Mouse (Mus musculus): Measurements from ENCODE around the gene Cnnm4. TPM values are rescaled to one million over a fixed set of nuclear protein-coding genes. Genes with fewer than 3 reads are reported as not detected.

Gene Cnnm4
- polyA plus RNA-seq (2012; rRNA removed): 5.0 and 5.3 TPM in 2 replicates

GRCm38 (mm10) chr1:36471181-36472105, at the start of gene Cnnm4:
TSS of gene Cnnm4 (plus strand) at chr1:36471620.

GRCm38 (mm10) chr1:36444471-36445464, 26.7 kb upstream of the Cnnm4 start, which contains the start of gene Lman2l:
TSS of gene Lman2l (minus strand) at chr1:36445271.

GRCm38 (mm10) chr1:36511289-36512021, 40.0 kb downstream of the Cnnm4 start, which contains the start of gene Cnnm3:
TSS of gene Cnnm3 (plus strand) at chr1:36511867.

DNA sequence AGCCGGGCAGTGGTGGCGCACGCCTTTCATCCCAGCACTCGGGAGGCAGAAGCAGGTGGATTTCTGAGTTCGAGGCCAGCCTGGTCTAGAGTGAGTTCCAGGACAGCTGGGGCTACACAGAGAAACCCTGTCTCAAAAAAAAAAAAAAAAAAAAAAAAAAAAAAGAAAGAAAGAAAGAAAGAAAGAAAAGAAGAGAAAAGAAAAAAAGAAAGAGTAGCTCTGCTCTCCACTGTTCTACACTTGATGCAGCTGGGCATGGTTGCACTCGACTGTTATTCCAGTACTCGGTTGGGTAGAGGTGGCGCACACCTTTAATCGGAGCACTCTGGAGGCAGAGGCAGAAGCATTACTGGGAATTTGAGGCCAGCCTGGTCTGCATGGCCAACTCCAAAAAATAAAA, 65.4 kb downstream of the Cnnm4 start, which contains the start of gene Ankrd23:
TSS of gene Ankrd23 (minus strand) at position 101 of the 400 bp plus-strand sequence.

DNA sequence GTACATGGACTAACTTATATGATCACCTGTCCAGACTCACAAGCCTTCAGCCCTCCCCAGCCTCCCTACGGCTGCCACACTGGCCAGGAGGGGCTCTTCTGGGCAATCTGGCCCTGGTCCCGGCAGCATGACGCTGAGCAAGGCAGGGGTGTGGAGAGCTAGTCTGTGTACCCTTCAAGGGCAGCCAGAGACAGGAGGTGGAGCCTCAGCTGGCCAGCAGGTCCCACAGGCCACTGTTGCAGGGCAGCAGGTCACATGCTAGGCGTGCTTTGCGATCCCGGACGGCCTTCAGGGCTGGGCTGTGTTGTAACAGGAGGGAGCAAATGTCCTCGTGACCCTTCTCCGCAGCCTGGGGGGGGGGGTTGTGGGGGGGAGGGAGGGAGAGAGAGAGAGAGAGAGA, 67.8 kb downstream of the Cnnm4 start, which contains the start of gene Gm42417:
TSS of gene Gm42417 (minus strand) at position 244 of the 400 bp plus-strand sequence.

DNA sequence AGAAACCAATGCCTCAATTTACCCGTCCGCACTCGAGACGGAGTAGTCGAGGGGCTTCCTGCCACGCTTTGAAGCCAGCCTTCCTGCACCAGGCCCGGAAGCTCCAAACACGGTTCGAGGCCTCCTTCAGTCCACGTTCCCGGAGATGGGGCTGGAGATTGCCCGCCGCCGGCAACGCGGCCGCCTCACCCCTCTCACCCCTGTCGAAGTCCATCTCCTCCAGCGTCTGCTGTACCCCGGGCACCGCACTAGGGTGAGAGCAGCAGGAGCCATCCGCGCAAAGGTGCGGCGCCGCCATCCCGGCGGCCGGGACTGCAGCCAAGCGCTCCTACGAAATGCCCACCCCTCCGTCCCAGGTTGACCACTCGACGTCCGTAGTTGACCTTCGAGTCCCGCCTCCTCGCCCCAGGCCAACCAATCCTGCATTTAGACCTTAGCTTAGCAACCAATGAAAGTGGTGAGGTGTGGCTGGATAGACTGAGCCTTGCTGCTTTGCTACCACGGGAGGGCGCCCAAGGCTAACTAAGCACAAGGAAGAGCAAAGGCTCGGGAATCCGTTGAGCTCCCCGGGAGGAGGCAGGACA, 75.6 kb downstream of the Cnnm4 start, which contains the start of gene Ankrd39:
TSS of gene Ankrd39 (minus strand) at position 558 of the 584 bp plus-strand sequence.

Other genes with a start within 250 kb of the Cnnm4 start
- gene Uggt1, start 226.9 kb upstream of the Cnnm4 start, polyA plus RNA-seq (2012; rRNA removed): 23.3 and 24.0 TPM in 2 replicates
- 0.83 and 1.1 TPM in 2 replicates for gene Neurl3, start 196.9 kb upstream of the Cnnm4 start, polyA plus RNA-seq (2012; rRNA removed)
- 1.7 and 2.5 TPM in 2 replicates for gene Arid5a, start 163.9 kb upstream of the Cnnm4 start, polyA plus RNA-seq (2012; rRNA removed)
- gene Kansl3, start 102.4 kb upstream of the Cnnm4 start, polyA plus RNA-seq (2012; rRNA removed): 65.0 and 65.8 TPM in 2 replicates
- 0.08 and 0.13 TPM in 2 replicates for gene Fer1l5, start 99.3 kb upstream of the Cnnm4 start, polyA plus RNA-seq (2012; rRNA removed)
- 39.1 and 42.7 TPM in 2 replicates for gene Lman2l, start 26.3 kb upstream of the Cnnm4 start, polyA plus RNA-seq (2012; rRNA removed)
- 29.8 and 32.0 TPM in 2 replicates for gene Cnnm3, start 40.2 kb downstream of the Cnnm4 start, polyA plus RNA-seq (2012; rRNA removed)
- 13.1 and 15.4 TPM in 2 replicates for gene Ankrd23, start 65.3 kb downstream of the Cnnm4 start, polyA plus RNA-seq (2012; rRNA removed)
- 0.14 TPM in 1 of 2 replicates, not detected in the other for gene Gm42417, start 67.8 kb downstream of the Cnnm4 start, polyA plus RNA-seq (2012; rRNA removed)
- 19.0 and 19.9 TPM in 2 replicates for gene Ankrd39, start 75.8 kb downstream of the Cnnm4 start, polyA plus RNA-seq (2012; rRNA removed)
- gene Sema4c, start 86.7 kb downstream of the Cnnm4 start, polyA plus RNA-seq (2012; rRNA removed): 53.8 and 56.0 TPM in 2 replicates
- gene Fam178b, start 211.6 kb downstream of the Cnnm4 start, polyA plus RNA-seq (2012; rRNA removed): 0.27 and 0.30 TPM in 2 replicates
- gene Cox5b, start 219.8 kb downstream of the Cnnm4 start, polyA plus RNA-seq (2012; rRNA removed): 436 and 479 TPM in 2 replicates
- gene 4933424G06Rik, start 238.5 kb downstream of the Cnnm4 start, polyA plus RNA-seq (2012; rRNA removed): 0.31 and 0.32 TPM in 2 replicates
- gene Actr1b, start 242.8 kb downstream of the Cnnm4 start, polyA plus RNA-seq (2012; rRNA removed): 265 and 270 TPM in 2 replicates

Measured in central nervous system, embryonic 18 days (tissue).